Mouse (Mus musculus): ENCODE results near the gene Ncln. TPM values are rescaled to one million over a fixed set of nuclear protein-coding genes. Genes with fewer than 3 reads are reported as not detected.

Gene Ncln
- polyA plus RNA-seq, 1 experiment from 2014 or later: 31.9 TPM

DNA sequence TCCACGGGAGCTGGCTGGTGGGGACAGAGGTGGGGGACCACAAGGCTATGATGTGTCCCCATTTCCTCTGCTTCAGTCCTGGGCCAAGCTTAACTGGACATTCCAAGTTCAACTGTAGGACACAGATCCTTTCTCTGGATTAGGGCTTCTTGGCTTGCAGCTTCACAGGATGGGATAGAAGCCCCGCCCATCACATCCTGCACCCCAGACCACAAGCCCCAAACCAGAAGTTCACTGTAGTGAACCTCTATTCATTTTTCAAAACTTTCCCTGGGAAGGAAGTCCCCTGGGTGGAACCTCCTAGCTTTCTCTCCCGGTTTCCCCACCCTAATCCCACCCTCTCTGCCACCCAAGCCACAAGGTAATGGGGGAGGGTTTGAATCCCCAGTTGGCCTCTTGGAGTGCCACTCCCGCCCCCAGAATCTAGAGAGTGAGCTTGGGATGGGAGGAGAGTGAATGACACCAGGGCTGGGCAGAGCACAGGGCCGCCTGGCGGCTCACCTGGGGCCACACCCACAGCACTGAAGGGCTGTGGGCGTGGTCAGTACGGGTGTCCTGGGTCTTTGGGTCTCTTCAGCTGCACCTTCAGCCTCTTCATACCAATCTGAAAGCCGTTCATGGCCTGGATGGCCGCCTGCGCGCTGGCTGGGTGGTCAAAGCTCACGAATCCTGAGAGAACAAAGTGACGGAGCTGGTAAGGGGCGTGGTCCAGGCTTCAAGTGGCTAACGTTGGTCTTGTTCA lies 34.3 kb downstream of the Ncln start:
- Histone ChIP-seq H3K4me3 (ENCODE audit: low read depth, low read length) (no peak overlapping the region), H3K4me1 (ENCODE audit: control insufficient read depth, insufficient read depth, low read length) (no peaks in the 10 kb centered on the region; the same call in 1 of the 2 replicates), H3K36me3 (replicated peaks; ENCODE audit: control insufficient read depth, insufficient read depth, low read depth, low read length) (no peaks in the 10 kb centered on the region; the same call in 1 of the 2 replicates), H3K27ac (replicated peaks; ENCODE audit: low read depth, low read length) (no peak overlapping the region), H3K9ac (replicated peaks; ENCODE audit: low read length) (no peak overlapping the region), H3K9me3 (replicated peaks; ENCODE audit: control insufficient read depth, low read length) (no peaks in the 10 kb centered on the region), H3K27me3 (ENCODE audit: control insufficient read depth, insufficient read depth, low read length) (peaks cover 68% of the 10 kb centered on the region), H3K4me2 (ENCODE audit: low read depth, low read length) (no peak overlapping the region)
- WGBS: 7% methylated on average over 16 of the region's 16 CpGs
- ATAC-seq (replicated peaks; ENCODE audit: insufficient number of reproducible peaks, low FRiP score, low TSS enrichment, low read depth) (no peak), DNase-seq (ENCODE audit: low spot score) (no peak)

DNA sequence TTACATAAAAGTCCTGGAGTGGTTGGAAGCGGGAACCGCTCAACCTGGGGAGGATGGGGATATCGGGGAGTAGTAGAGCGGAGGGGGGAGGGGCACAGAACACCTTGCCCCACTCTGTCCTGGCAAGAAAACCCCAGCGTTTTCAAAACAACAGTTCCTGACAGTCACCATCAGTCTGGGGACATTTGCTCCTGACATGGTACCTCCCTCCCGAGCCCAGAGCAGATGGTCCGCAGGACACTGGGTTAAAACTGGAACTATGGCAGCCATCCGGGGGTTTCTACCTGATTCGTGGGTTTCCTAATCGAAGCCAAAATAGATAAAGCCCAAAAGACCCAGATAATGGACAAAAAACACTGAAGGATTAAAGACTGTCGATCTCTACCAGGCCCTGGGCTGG lies 35.2 kb downstream of the Ncln start:
- H3K27me3 ChIP-seq (ENCODE audit: control insufficient read depth, insufficient read depth, low read length): peaks cover 68% of the 10 kb centered on the region
- WGBS: 46% methylated on average over 11 of the region's 11 CpGs
- no peak overlapping the region for H3K9ac ChIP-seq (replicated peaks; ENCODE audit: low read length)
- H3K4me3 ChIP-seq (ENCODE audit: low read depth, low read length): no peak overlapping the region
- ATAC-seq (replicated peaks; ENCODE audit: insufficient number of reproducible peaks, low FRiP score, low TSS enrichment, low read depth): no peak
- H3K27ac ChIP-seq (replicated peaks; ENCODE audit: low read depth, low read length): no peak overlapping the region
- no peak for DNase-seq (ENCODE audit: low spot score)
- no peaks in the 10 kb centered on the region; the same call in 1 of the 2 replicates for H3K36me3 ChIP-seq (replicated peaks; ENCODE audit: control insufficient read depth, insufficient read depth, low read depth, low read length)
- H3K9me3 ChIP-seq (replicated peaks; ENCODE audit: control insufficient read depth, low read length): no peaks in the 10 kb centered on the region
- no peaks in the 10 kb centered on the region; the same call in 1 of the 2 replicates for H3K4me1 ChIP-seq (ENCODE audit: control insufficient read depth, insufficient read depth, low read length)
- no peak overlapping the region for H3K4me2 ChIP-seq (ENCODE audit: low read depth, low read length)

DNA sequence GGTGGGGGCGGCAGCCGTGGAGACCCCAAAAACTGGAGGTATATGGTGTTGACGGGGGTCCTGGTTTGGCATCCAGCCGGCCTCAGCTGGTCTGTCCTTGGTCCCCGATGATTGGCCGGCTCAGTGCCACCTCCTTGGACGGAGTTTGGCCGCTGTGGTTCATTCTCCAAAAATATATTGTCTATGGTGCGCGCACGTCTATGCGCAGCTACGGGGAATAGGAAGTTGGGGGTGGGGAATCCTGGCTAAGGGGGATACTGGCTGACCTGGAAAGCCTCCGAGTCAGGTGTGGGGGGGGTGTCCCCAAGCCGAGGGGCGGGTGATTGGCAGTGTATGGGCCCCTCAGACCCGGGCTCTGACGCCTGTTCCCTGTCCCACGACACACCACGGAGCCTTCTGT lies 35.7 kb downstream of the Ncln start:
- Histone ChIP-seq H3K9me3 (replicated peaks; ENCODE audit: control insufficient read depth, low read length) (no peaks in the 10 kb centered on the region), H3K4me1 (ENCODE audit: control insufficient read depth, insufficient read depth, low read length) (no peaks in the 10 kb centered on the region; the same call in 1 of the 2 replicates), H3K9ac (replicated peaks; ENCODE audit: low read length) (no peak overlapping the region), H3K36me3 (replicated peaks; ENCODE audit: control insufficient read depth, insufficient read depth, low read depth, low read length) (no peaks in the 10 kb centered on the region; the same call in 1 of the 2 replicates), H3K27me3 (ENCODE audit: control insufficient read depth, insufficient read depth, low read length) (peaks cover 72% of the 10 kb centered on the region), H3K4me2 (ENCODE audit: low read depth, low read length) (no peak overlapping the region), H3K4me3 (ENCODE audit: low read depth, low read length) (no peak overlapping the region), H3K27ac (replicated peaks; ENCODE audit: low read depth, low read length) (no peak overlapping the region)
- ATAC-seq (replicated peaks; ENCODE audit: insufficient number of reproducible peaks, low FRiP score, low TSS enrichment, low read depth) (no peak), DNase-seq (ENCODE audit: low spot score) (no peak)
- WGBS: 29% methylated on average over 20 of the region's 20 CpGs

DNA sequence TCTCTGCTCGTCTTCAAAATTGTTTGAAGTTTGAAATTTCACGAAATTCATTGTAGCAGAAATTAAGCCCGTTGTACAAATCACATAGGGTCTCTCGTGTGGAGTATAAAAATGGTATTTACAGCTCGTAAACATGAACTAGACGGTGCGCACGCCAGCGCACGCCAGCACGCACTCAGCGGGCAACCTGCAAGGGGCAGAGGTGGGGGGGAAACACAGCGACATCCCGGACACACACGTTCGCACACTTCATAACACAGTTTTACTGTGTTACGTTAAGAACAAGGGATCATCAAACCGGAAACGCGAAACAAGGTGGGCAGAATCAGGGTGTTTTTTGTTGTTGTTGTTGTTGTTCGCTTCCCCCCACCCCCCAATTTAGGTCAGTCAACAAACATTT lies 36.8 kb downstream of the Ncln start:
- Histone ChIP-seq H3K9ac (replicated peaks; ENCODE audit: low read length) (no peak overlapping the region), H3K27ac (replicated peaks; ENCODE audit: low read depth, low read length) (no peak overlapping the region), H3K9me3 (replicated peaks; ENCODE audit: control insufficient read depth, low read length) (no peaks in the 10 kb centered on the region), H3K4me2 (ENCODE audit: low read depth, low read length) (no peak overlapping the region), H3K4me3 (ENCODE audit: low read depth, low read length) (no peak overlapping the region), H3K27me3 (ENCODE audit: control insufficient read depth, insufficient read depth, low read length) (peaks cover 69% of the 10 kb centered on the region), H3K36me3 (replicated peaks; ENCODE audit: control insufficient read depth, insufficient read depth, low read depth, low read length) (no peaks in the 10 kb centered on the region; the same call in 1 of the 2 replicates), H3K4me1 (ENCODE audit: control insufficient read depth, insufficient read depth, low read length) (no peaks in the 10 kb centered on the region; the same call in 1 of the 2 replicates)
- DNase-seq (ENCODE audit: low spot score) (no peak), ATAC-seq (replicated peaks; ENCODE audit: insufficient number of reproducible peaks, low FRiP score, low TSS enrichment, low read depth) (no peak)
- WGBS: 69% methylated on average over 21 of the region's 21 CpGs

DNA sequence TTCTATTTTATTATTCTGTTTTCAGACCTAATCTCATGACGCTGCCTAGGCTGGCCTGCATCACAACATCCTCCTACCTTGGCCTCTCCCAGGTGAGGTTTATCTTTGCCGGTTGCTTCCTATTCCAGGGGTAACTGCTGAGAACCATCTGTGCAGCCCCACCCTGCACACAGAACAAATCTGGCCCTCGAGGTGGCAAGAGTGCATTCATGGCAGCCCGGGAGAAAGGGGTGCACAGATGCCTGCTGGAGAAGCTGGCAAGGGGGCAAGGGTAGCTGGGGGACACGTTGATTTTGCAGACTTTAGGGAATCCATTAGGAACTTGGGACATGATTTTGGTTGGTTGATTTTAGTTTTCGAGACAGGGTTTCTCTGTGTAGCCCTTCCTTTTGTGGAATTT lies 37.9 kb downstream of the Ncln start:
- DNase-seq (ENCODE audit: low spot score) (no peak), ATAC-seq (replicated peaks; ENCODE audit: insufficient number of reproducible peaks, low FRiP score, low TSS enrichment, low read depth) (no peak)
- no peak overlapping the region for H3K27ac ChIP-seq (replicated peaks; ENCODE audit: low read depth, low read length)
- 82% methylated on average over 6 of the region's 6 CpGs for WGBS
- no peak overlapping the region for H3K4me2 ChIP-seq (ENCODE audit: low read depth, low read length)
- H3K4me1 ChIP-seq (ENCODE audit: control insufficient read depth, insufficient read depth, low read length): no peaks in the 10 kb centered on the region; the same call in 1 of the 2 replicates
- H3K36me3 ChIP-seq (replicated peaks; ENCODE audit: control insufficient read depth, insufficient read depth, low read depth, low read length): no peaks in the 10 kb centered on the region
- H3K27me3 ChIP-seq (ENCODE audit: control insufficient read depth, insufficient read depth, low read length): peaks cover 67% of the 10 kb centered on the region
- no peaks in the 10 kb centered on the region for H3K9me3 ChIP-seq (replicated peaks; ENCODE audit: control insufficient read depth, low read length)
- no peak overlapping the region for H3K4me3 ChIP-seq (ENCODE audit: low read depth, low read length)
- H3K9ac ChIP-seq (replicated peaks; ENCODE audit: low read length): no peak overlapping the region

DNA sequence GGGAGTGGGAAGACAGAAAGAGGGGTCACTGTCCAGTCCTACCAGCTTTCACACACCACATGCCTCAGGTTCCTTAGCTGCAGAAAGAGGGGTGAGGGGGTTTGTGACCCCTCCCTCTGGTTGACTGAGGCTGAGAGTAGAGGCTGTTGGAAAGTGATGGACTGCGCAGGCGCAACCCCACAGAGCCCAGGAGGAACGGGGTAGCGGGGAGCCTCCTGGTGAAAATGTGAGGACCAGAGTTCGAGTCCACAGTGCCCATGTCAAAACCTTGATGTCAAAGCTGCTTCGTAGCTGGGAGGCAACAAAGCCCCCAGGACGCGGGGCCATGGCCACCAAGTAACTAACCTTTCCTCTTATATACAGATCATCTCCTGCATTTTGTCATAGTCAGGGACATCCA lies 38.6 kb downstream of the Ncln start:
- H3K4me3 ChIP-seq (ENCODE audit: low read depth, low read length): no peak overlapping the region
- no peak overlapping the region for H3K4me2 ChIP-seq (ENCODE audit: low read depth, low read length)
- H3K36me3 ChIP-seq (replicated peaks; ENCODE audit: control insufficient read depth, insufficient read depth, low read depth, low read length): no peaks in the 10 kb centered on the region
- ATAC-seq (replicated peaks; ENCODE audit: insufficient number of reproducible peaks, low FRiP score, low TSS enrichment, low read depth): no peak
- peaks cover 67% of the 10 kb centered on the region for H3K27me3 ChIP-seq (ENCODE audit: control insufficient read depth, insufficient read depth, low read length)
- H3K27ac ChIP-seq (replicated peaks; ENCODE audit: low read depth, low read length): no peak overlapping the region
- 82% methylated on average over 8 of the region's 8 CpGs for WGBS
- no peak for DNase-seq (ENCODE audit: low spot score)
- no peak overlapping the region for H3K9ac ChIP-seq (replicated peaks; ENCODE audit: low read length)
- H3K4me1 ChIP-seq (ENCODE audit: control insufficient read depth, insufficient read depth, low read length): no peaks in the 10 kb centered on the region; the same call in 1 of the 2 replicates
- H3K9me3 ChIP-seq (replicated peaks; ENCODE audit: control insufficient read depth, low read length): no peaks in the 10 kb centered on the region

DNA sequence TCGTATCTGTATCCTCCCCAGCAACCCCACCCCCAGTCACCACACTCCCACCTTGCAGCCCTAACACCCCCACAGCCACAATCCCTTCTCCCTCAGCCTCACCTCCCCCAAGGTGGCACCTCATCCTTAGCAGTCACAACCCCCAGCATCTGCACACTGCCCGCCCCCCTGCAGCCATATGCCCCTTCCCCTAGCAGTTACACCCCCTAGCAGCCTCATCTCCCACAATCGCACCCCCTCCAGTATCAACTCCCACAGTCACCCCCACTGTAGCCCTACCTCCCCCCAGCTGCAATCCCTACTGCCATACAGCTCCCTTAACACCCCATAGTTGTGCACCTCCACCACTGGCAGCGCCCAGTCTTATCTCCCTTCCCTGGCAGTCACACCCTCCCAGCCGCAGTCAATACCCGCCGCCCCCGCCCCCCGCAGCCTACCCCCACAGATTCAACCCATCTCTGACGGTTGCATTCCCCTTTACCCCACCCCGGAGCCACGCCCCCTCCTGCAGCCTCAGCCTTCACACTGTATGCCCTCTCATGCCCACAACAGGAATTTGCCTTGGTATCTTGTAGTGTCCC lies 39.1 kb downstream of the Ncln start:
- ATAC-seq (replicated peaks; ENCODE audit: insufficient number of reproducible peaks, low FRiP score, low TSS enrichment, low read depth) (no peak), DNase-seq (ENCODE audit: low spot score) (no peak)
- WGBS: 62% methylated on average over 12 of the region's 12 CpGs

DNA sequence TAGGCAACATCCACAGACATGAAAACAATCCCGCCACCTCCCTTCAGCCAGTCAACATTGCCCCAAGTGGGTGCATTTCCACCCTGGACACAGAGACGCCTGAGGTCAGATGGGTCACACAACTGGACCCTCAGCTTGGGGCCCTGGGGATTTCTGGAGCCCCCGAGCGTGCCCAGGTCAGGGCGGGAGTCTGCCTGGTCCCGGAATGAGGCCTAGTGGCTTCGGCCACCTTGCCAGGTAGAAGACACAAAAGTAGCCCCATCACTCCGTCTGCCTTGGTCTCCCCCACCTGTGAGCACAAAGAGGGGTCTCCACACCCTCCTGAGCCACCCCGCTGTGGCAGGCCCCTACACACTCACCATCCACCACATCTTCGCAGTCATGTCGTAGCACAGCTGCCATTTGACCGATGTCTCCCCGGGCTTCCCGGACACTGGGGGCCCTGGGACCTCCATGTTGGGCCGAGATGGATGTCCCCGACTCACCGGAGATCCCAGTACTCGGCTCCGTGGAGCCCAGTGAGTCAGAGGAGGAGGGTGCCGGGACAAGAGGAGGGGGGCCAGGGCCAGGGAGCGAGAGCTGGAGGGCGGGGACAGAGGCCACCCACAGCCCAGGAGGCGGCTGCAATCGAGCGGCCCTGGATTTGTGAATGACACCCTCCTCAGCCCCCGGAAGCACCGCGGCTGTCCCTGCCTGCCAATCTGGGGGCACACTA lies 40.9 kb downstream of the Ncln start, which contains the start of gene Nfic:
Gene Nfic (minus strand): TSS at position 455 of the 715 bp plus-strand sequence.
- no peak for ATAC-seq (replicated peaks; ENCODE audit: insufficient number of reproducible peaks, low FRiP score, low TSS enrichment, low read depth)
- Histone ChIP-seq H3K27me3 (ENCODE audit: control insufficient read depth, insufficient read depth, low read length) (peaks cover 65% of the 10 kb centered on the region), H3K4me1 (ENCODE audit: control insufficient read depth, insufficient read depth, low read length) (no peaks in the 10 kb centered on the region), H3K4me3 (ENCODE audit: low read depth, low read length) (no peak within 1 kb of the TSS), H3K27ac (replicated peaks; ENCODE audit: low read depth, low read length) (no peak within 1 kb of the TSS), H3K9me3 (replicated peaks; ENCODE audit: control insufficient read depth, low read length) (no peaks in the 10 kb centered on the region), H3K36me3 (replicated peaks; ENCODE audit: control insufficient read depth, insufficient read depth, low read depth, low read length) (no peaks in the 10 kb centered on the region), H3K9ac (replicated peaks; ENCODE audit: low read length) (no peak within 1 kb of the TSS), H3K4me2 (ENCODE audit: low read depth, low read length) (no peak within 1 kb of the TSS)
- WGBS: 59% methylated on average over 28 of the region's 28 CpGs
- DNase-seq (ENCODE audit: low spot score): no peak

More for the DNA sequence above, 39.1 kb downstream of the Ncln start:
- Histone ChIP-seq H3K4me1 (ENCODE audit: control insufficient read depth, insufficient read depth, low read length) (no peaks in the 10 kb centered on the region; the same call in 1 of the 2 replicates), H3K9ac (replicated peaks; ENCODE audit: low read length) (no peak overlapping the region), H3K36me3 (replicated peaks; ENCODE audit: control insufficient read depth, insufficient read depth, low read depth, low read length) (no peaks in the 10 kb centered on the region), H3K9me3 (replicated peaks; ENCODE audit: control insufficient read depth, low read length) (no peaks in the 10 kb centered on the region), H3K27ac (replicated peaks; ENCODE audit: low read depth, low read length) (no peak overlapping the region), H3K4me3 (ENCODE audit: low read depth, low read length) (no peak overlapping the region), H3K4me2 (ENCODE audit: low read depth, low read length) (no peak overlapping the region), H3K27me3 (ENCODE audit: control insufficient read depth, insufficient read depth, low read length) (peaks cover 67% of the 10 kb centered on the region)

All from embryonic facial prominence, embryonic 11.5 days (tissue).